In the genomic region with DNA sequence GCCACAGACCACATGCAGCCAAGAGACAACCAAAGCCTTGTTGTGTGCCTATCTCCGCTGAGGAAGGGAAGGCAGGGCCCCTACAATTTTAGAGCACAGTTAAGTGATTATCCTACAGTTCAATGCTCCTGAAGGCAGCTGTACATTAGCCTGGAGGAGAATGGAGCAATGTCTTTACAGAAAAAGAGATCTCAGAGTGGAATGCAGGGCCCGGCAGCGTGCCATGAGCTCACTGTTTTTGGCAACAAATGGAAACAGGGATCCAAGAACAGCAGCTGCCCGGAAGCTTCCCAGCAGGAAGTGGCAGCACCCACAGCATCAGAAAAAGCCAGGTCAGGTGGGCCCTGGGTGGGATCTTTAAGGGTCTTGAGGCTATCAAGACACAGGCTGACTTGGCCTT, we compare ENCODE assay signal across 8 mouse cellular contexts. TPM values are rescaled to one million over a fixed set of nuclear protein-coding genes. Genes with fewer than 3 reads are reported as not detected.
DNase-seq lines count a peak whose midpoint lies in the region; ATAC-seq lines count a peak whose summit lies in the region.

No protein-coding gene starts in this region.

- H3K4me3 ChIP-seq in intestine, embryonic 14.5 days (ENCODE audit: low read depth, low read length) = no peak overlapping the region
- H3K4me3 ChIP-seq in intestine, embryonic 16.5 days (ENCODE audit: low read length) = no peak overlapping the region
- H3K4me3 ChIP-seq in forebrain, embryonic 16.5 days (replicated peaks; ENCODE audit: low read length) = no peak overlapping the region
- H3K4me3 ChIP-seq in hindbrain, embryonic 15.5 days = no peak overlapping the region

- WGBS in intestine, embryonic 14.5 days = 74% methylated on average over 4 of the region's 4 CpGs
- 64% methylated on average over 4 of the region's 4 CpGs for WGBS in intestine, embryonic 16.5 days
- 15% methylated on average over 4 of the region's 4 CpGs for WGBS in forebrain, embryonic 16.5 days
- WGBS in hindbrain, embryonic 15.5 days = 38% methylated on average over 4 of the region's 4 CpGs

- peak overlapping the region; percentile 47; the same call in 1 of the 2 replicates for H3K27ac ChIP-seq in intestine, embryonic 14.5 days (ENCODE audit: low read depth)
- no peak overlapping the region for H3K27ac ChIP-seq in intestine, embryonic 16.5 days (ENCODE audit: low read length)
- peak overlapping the region; percentile 35 for H3K27ac ChIP-seq in forebrain, embryonic 16.5 days (ENCODE audit: low read length)
- peak overlapping the region; percentile 49 for H3K27ac ChIP-seq in hindbrain, embryonic 15.5 days (replicated peaks)

- no peaks in the 10 kb centered on the region for H3K9me3 ChIP-seq in intestine, embryonic 14.5 days (ENCODE audit: control insufficient read depth, low read length)
- no peaks in the 10 kb centered on the region for H3K9me3 ChIP-seq in intestine, embryonic 16.5 days (ENCODE audit: control insufficient read depth, low read length)
- H3K9me3 ChIP-seq in forebrain, embryonic 16.5 days (ENCODE audit: control insufficient read depth, low read length) = no peaks in the 10 kb centered on the region
- no peaks in the 10 kb centered on the region for H3K9me3 ChIP-seq in hindbrain, embryonic 15.5 days

- H3K4me1 ChIP-seq in intestine, embryonic 14.5 days (replicated peaks; ENCODE audit: control insufficient read depth, insufficient read depth, low read length) = no peaks in the 10 kb centered on the region
- H3K4me1 ChIP-seq in intestine, embryonic 16.5 days (ENCODE audit: control insufficient read depth, insufficient read depth, low read length) = no peaks in the 10 kb centered on the region
- H3K4me1 ChIP-seq in forebrain, embryonic 16.5 days (replicated peaks; ENCODE audit: control insufficient read depth, insufficient read depth, low read length) = peaks cover 15% of the 10 kb centered on the region
- peaks cover 18% of the 10 kb centered on the region for H3K4me1 ChIP-seq in hindbrain, embryonic 15.5 days (replicated peaks)

- no peak overlapping the region for H3K4me2 ChIP-seq in intestine, embryonic 14.5 days (ENCODE audit: low read length)
- no peak overlapping the region for H3K4me2 ChIP-seq in intestine, embryonic 16.5 days (ENCODE audit: low read depth, low read length)
- no peak overlapping the region for H3K4me2 ChIP-seq in forebrain, embryonic 16.5 days (ENCODE audit: low read length)
- H3K4me2 ChIP-seq in hindbrain, embryonic 15.5 days = no peak overlapping the region

- DNase-seq in intestine, embryonic 14.5 days (ENCODE audit: low spot score) = no peak
- peak; percentile 68 for DNase-seq in Muller cell, postnatal 12 days (ENCODE audit: inconsistent ontology term)
- DNase-seq in right cerebral cortex, postnatal 14 days = peak; percentile 50
- DNase-seq in thymus, postnatal 14 days = no peak
- DNase-seq in c-Kit-positive CD71-positive TER-119-positive erythroid progenitor cells, embryonic 14.5 days (ENCODE audit: low spot score) = no peak

- no peak overlapping the region for H3K9ac ChIP-seq in intestine, embryonic 14.5 days (ENCODE audit: low read length)
- no peak overlapping the region for H3K9ac ChIP-seq in intestine, embryonic 16.5 days (ENCODE audit: low read depth, low read length)
- no peak overlapping the region for H3K9ac ChIP-seq in forebrain, embryonic 16.5 days (replicated peaks; ENCODE audit: low read depth, low read length)
- no peak overlapping the region for H3K9ac ChIP-seq in hindbrain, embryonic 15.5 days

- H3K36me3 ChIP-seq in intestine, embryonic 14.5 days (ENCODE audit: control insufficient read depth, insufficient read depth, low read length) = no peaks in the 10 kb centered on the region
- H3K36me3 ChIP-seq in intestine, embryonic 16.5 days (ENCODE audit: control insufficient read depth, insufficient read depth, low read length) = no peaks in the 10 kb centered on the region
- H3K36me3 ChIP-seq in forebrain, embryonic 16.5 days (ENCODE audit: control insufficient read depth, insufficient read depth) = no peaks in the 10 kb centered on the region
- H3K36me3 ChIP-seq in hindbrain, embryonic 15.5 days = no peaks in the 10 kb centered on the region

- H3K27me3 ChIP-seq in intestine, embryonic 14.5 days (replicated peaks; ENCODE audit: control insufficient read depth, insufficient read depth, low read length) = no peaks in the 10 kb centered on the region
- H3K27me3 ChIP-seq in intestine, embryonic 16.5 days (replicated peaks; ENCODE audit: control insufficient read depth, insufficient read depth, low read length) = no peaks in the 10 kb centered on the region
- H3K27me3 ChIP-seq in forebrain, embryonic 16.5 days (replicated peaks; ENCODE audit: control insufficient read depth, insufficient read depth, low read length) = no peaks in the 10 kb centered on the region
- no peaks in the 10 kb centered on the region for H3K27me3 ChIP-seq in hindbrain, embryonic 15.5 days

- no peak for ATAC-seq in intestine, embryonic 14.5 days (replicated peaks; ENCODE audit: low FRiP score, low TSS enrichment, low read depth)
- no peak; the same call in 1 of the 2 replicates for ATAC-seq in intestine, embryonic 16.5 days
- ATAC-seq in forebrain, embryonic 16.5 days = peak; percentile 77
- peak; percentile 79; the same call in 1 of the 2 replicates for ATAC-seq in hindbrain, embryonic 15.5 days (ENCODE audit: low FRiP score, low read depth)

RNA-seq across cellular contexts. Expression of a gene that starts 3.4 kb away (rescaled TPM):
- polyA plus RNA-seq in intestine, embryonic 14.5 days (2014; fragmentation: Nextera tagmentation; extraction: Ambion mirVana) = 4.0 and 5.3 TPM in 2 replicates
- 4.0 and 5.2 TPM in 2 replicates for polyA plus RNA-seq in intestine, embryonic 16.5 days (2015; fragmentation: Nextera tagmentation; extraction: Ambion mirVana)
- polyA plus RNA-seq in forebrain, embryonic 16.5 days (2015; fragmentation: Nextera tagmentation; extraction: Ambion mirVana) = 3.3 and 4.2 TPM in 2 replicates
- polyA plus RNA-seq in hindbrain, embryonic 15.5 days (2015; fragmentation: Nextera tagmentation; extraction: Ambion mirVana) = 1.9 and 4.9 TPM in 2 replicates

Comparison
In these comparisons a context has a peak if more than half of its experiments do, and no peak if none do; other contexts are left out.
1. ATAC-seq: peak in forebrain, embryonic 16.5 days (single experiment) and hindbrain, embryonic 15.5 days (single experiment); none in intestine, embryonic 14.5 days (single experiment) and intestine, embryonic 16.5 days (single experiment).
2. DNase-seq: peak in Muller cell, postnatal 12 days (single experiment) and right cerebral cortex, postnatal 14 days (single experiment); none in intestine, embryonic 14.5 days (single experiment), thymus, postnatal 14 days (single experiment) and c-Kit-positive CD71-positive TER-119-positive erythroid progenitor cells, embryonic 14.5 days (single experiment).